Mouse (Mus musculus): ENCODE results near the gene Zc3h10. TPM values are rescaled to one million over a fixed set of nuclear protein-coding genes. Genes with fewer than 3 reads are reported as not detected.

Gene Zc3h10
- polyA plus RNA-seq, 1 experiment from 2014 or later, result 16.9 TPM

DNA sequence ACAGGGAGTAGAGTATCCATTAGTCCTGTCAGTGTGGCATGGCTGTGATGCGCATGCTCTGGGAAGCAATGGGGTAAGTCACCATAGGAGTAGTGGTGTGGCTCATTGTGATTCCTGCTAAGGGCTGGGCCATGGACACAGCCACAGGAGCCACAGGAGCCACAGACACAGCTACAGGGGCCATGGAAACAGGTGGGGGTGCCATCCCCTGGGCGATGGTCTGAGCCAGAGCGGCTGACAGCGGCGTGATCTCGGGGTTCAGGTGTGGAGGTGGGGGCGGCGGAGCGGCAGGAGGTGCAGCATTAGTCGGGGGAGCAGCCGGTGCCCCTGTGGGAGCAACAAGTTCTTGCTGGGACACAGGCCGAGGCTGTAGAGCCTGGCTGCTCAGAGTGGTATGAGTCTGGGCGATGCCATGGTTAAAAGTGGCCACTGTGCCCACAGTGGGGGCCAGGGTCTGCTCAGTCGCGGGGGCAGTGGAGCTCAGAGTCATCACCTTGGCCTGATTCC, 3.4 kb downstream of the Zc3h10 start:
- peaks cover 18% of the 10 kb centered on the region for H3K36me3 ChIP-seq (ENCODE audit: insufficient read depth, low read length)
- no peak for TF ChIP-seq CTCF (IDR thresholded peaks at IDR 0.05; ENCODE audit: low read depth)
- 94% methylated on average over 15 of the region's 15 CpGs for WGBS
- H3K4me2 ChIP-seq (ENCODE audit: low read length), result no peak overlapping the region
- DNase-seq (ENCODE audit: low spot score), result no peak
- H3K4me3 ChIP-seq (replicated peaks; ENCODE audit: low read depth, low read length), result no peak overlapping the region
- H3K9me3 ChIP-seq (replicated peaks; ENCODE audit: low read length), result no peaks in the 10 kb centered on the region
- no peak overlapping the region for H3K9ac ChIP-seq (ENCODE audit: low read depth, low read length)
- H3K4me1 ChIP-seq (replicated peaks; ENCODE audit: insufficient read depth, low read length), result no peaks in the 10 kb centered on the region
- no peak overlapping the region for H3K27ac ChIP-seq
- H3K27me3 ChIP-seq (ENCODE audit: insufficient read depth, low read length), result no peaks in the 10 kb centered on the region
- ATAC-seq (replicated peaks; ENCODE audit: low FRiP score, low read depth), result no peak

GRCm38 (mm10) chr10:128543100-128543499, 4.5 kb downstream of the Zc3h10 start:
- no peaks in the 10 kb centered on the region for H3K27me3 ChIP-seq (ENCODE audit: insufficient read depth, low read length)
- no peak overlapping the region for H3K9ac ChIP-seq (ENCODE audit: low read depth, low read length)
- no peak overlapping the region for H3K4me3 ChIP-seq (replicated peaks; ENCODE audit: low read depth, low read length)
- no peak overlapping the region for H3K27ac ChIP-seq
- TF ChIP-seq CTCF (IDR thresholded peaks at IDR 0.05; ENCODE audit: low read depth), result no peak
- H3K4me2 ChIP-seq (ENCODE audit: low read length), result no peak overlapping the region
- ATAC-seq (replicated peaks; ENCODE audit: low FRiP score, low read depth) (no peak), DNase-seq (ENCODE audit: low spot score) (no peak)
- H3K4me1 ChIP-seq (replicated peaks; ENCODE audit: insufficient read depth, low read length), result no peaks in the 10 kb centered on the region
- H3K36me3 ChIP-seq (ENCODE audit: insufficient read depth, low read length), result peaks cover 18% of the 10 kb centered on the region
- no peaks in the 10 kb centered on the region for H3K9me3 ChIP-seq (replicated peaks; ENCODE audit: low read length)
- WGBS, result 69% methylated on average over 2 of the region's 2 CpGs

- Histone ChIP-seq H3K9me3 (replicated peaks; ENCODE audit: low read length) (no peaks in the 10 kb centered on the region), H3K4me2 (ENCODE audit: low read length) (no peak overlapping the region), H3K36me3 (ENCODE audit: insufficient read depth, low read length) (0 out of 2 replicates have a peak, but pooled peaks cover 3% of the 10 kb centered on the region), H3K4me3 (replicated peaks; ENCODE audit: low read depth, low read length) (no peak overlapping the region), H3K4me1 (replicated peaks; ENCODE audit: insufficient read depth, low read length) (no peaks in the 10 kb centered on the region), H3K9ac (ENCODE audit: low read depth, low read length) (no peak overlapping the region), H3K27me3 (ENCODE audit: insufficient read depth, low read length) (no peaks in the 10 kb centered on the region), H3K27ac (no peak overlapping the region)
- ATAC-seq (replicated peaks; ENCODE audit: low FRiP score, low read depth) (no peak), DNase-seq (ENCODE audit: low spot score) (no peak)
- 82% methylated on average over 1 of the region's 1 CpGs for WGBS
- no peak for TF ChIP-seq CTCF (IDR thresholded peaks at IDR 0.05; ENCODE audit: low read depth)
These were observed 9.2 kb downstream of the Zc3h10 start for GRCm38 (mm10) chr10:128538340-128538870.

DNA sequence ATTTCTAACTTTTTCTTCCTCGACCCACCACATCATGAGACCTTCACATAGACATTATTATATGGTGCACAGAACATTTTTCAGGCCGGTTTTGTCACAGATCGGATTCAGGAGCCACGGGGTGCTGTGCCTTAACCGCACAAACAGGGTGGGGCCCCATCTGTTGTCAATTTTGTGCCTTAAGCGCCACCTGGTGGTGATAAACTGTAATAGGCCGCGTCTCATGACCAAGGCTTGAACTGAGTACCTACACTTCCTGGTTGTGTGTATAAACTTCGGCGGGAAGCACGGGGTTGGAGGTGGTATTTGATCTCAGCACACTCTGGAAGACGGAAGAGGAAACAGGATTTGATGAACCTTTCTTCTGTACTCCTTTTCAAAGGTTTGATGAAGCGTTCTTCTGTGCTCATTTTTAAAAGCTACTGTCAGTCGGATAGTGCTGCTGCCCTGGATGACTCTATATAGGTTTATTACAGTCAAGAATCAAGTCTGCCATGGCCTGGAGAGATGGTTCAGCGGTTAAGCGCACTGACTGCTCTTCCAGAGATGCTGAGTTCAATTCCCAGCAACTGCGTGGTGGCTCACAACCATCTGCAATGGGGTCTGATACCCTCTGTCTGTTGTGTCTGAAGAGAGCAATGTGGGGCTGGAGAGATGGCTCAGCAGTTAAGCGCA, 11.2 kb downstream of the Zc3h10 start:
- Histone ChIP-seq H3K9me3 (replicated peaks; ENCODE audit: low read length) (no peaks in the 10 kb centered on the region), H3K36me3 (ENCODE audit: insufficient read depth, low read length) (no peaks in the 10 kb centered on the region), H3K4me1 (replicated peaks; ENCODE audit: insufficient read depth, low read length) (no peaks in the 10 kb centered on the region), H3K27me3 (ENCODE audit: insufficient read depth, low read length) (no peaks in the 10 kb centered on the region), H3K9ac (ENCODE audit: low read depth, low read length) (peak overlapping the region; percentile 27; the same call in 1 of the 2 replicates), H3K4me3 (replicated peaks; ENCODE audit: low read depth, low read length) (no peak overlapping the region), H3K27ac (0 out of 2 replicates have a peak overlapping the region, but pooled peaks have one; percentile 15), H3K4me2 (ENCODE audit: low read length) (peak overlapping the region; percentile 42)
- ATAC-seq (replicated peaks; ENCODE audit: low FRiP score, low read depth) (peak; percentile 85), DNase-seq (ENCODE audit: low spot score) (peak; percentile 92)
- WGBS, result 13% methylated on average over 18 of the region's 18 CpGs
- peak; percentile 97 for TF ChIP-seq CTCF (IDR thresholded peaks at IDR 0.05; ENCODE audit: low read depth)

- Histone ChIP-seq H3K36me3 (ENCODE audit: insufficient read depth, low read length) (no peaks in the 10 kb centered on the region), H3K27ac (no peak overlapping the region), H3K4me3 (replicated peaks; ENCODE audit: low read depth, low read length) (no peak overlapping the region), H3K27me3 (ENCODE audit: insufficient read depth, low read length) (no peaks in the 10 kb centered on the region), H3K9ac (ENCODE audit: low read depth, low read length) (no peak overlapping the region), H3K9me3 (replicated peaks; ENCODE audit: low read length) (no peaks in the 10 kb centered on the region), H3K4me1 (replicated peaks; ENCODE audit: insufficient read depth, low read length) (no peaks in the 10 kb centered on the region), H3K4me2 (ENCODE audit: low read length) (peak overlapping the region; percentile 42)
- TF ChIP-seq CTCF (IDR thresholded peaks at IDR 0.05; ENCODE audit: low read depth), result no peak
- 73% methylated on average over 4 of the region's 4 CpGs for WGBS
- ATAC-seq (replicated peaks; ENCODE audit: low FRiP score, low read depth) (no peak), DNase-seq (ENCODE audit: low spot score) (no peak)
These were observed 11.8 kb downstream of the Zc3h10 start for GRCm38 (mm10) chr10:128535624-128536265.

GRCm38 (mm10) chr10:128535206-128535605, 12.4 kb downstream of the Zc3h10 start:
- ATAC-seq (replicated peaks; ENCODE audit: low FRiP score, low read depth) (no peak), DNase-seq (ENCODE audit: low spot score) (no peak)
- TF ChIP-seq CTCF (IDR thresholded peaks at IDR 0.05; ENCODE audit: low read depth), result no peak
- Histone ChIP-seq H3K4me2 (ENCODE audit: low read length) (no peak overlapping the region), H3K9me3 (replicated peaks; ENCODE audit: low read length) (no peaks in the 10 kb centered on the region), H3K9ac (ENCODE audit: low read depth, low read length) (no peak overlapping the region), H3K27ac (no peak overlapping the region), H3K4me3 (replicated peaks; ENCODE audit: low read depth, low read length) (no peak overlapping the region), H3K36me3 (ENCODE audit: insufficient read depth, low read length) (no peaks in the 10 kb centered on the region), H3K27me3 (ENCODE audit: insufficient read depth, low read length) (no peaks in the 10 kb centered on the region), H3K4me1 (replicated peaks; ENCODE audit: insufficient read depth, low read length) (no peaks in the 10 kb centered on the region)
- WGBS, result 88% methylated on average over 2 of the region's 2 CpGs
